Mouse (Mus musculus) heart, embryonic 16.5 days (tissue): ENCODE data around the gene Cdc42. TPM values are rescaled to one million over a fixed set of nuclear protein-coding genes. Genes with fewer than 3 reads are reported as not detected.

Experiments used
- ATAC-seq: fragments of 200-750 bp; cut with Nextera tagmentation; replicated peaks from 2 replicates; pipeline ENCODE4 v1.8.0; 2017; ENCODE audit warnings: moderate number of reproducible peaks; ENCODE audit not compliant: insufficient read depth, low FRiP score; ENCODE audit errors: extremely low read depth
- H3K27ac ChIP-seq: fragments of 300-500 bp; sonication (generic); 2 replicates; pipeline ENCODE4 v1.5.1; 2014; ENCODE audit warnings: mild to moderate bottlenecking, low read length, control low read depth, moderate library complexity
- H3K27me3 ChIP-seq: fragments of 300-500 bp; sonication (generic); 2 replicates; pipeline ENCODE4 v1.6.1; 2014; ENCODE audit warnings: low read length, mixed read lengths; ENCODE audit not compliant: control insufficient read depth, insufficient read depth
- H3K36me3 ChIP-seq: fragments of 300-500 bp; sonication (generic); 2 replicates; pipeline ENCODE4 v1.6.1; 2014; ENCODE audit not compliant: control insufficient read depth, insufficient read depth
- H3K4me1 ChIP-seq: fragments of 300-500 bp; sonication (generic); 2 replicates; pipeline ENCODE4 v1.6.1; 2014; ENCODE audit warnings: low read length, mixed read lengths; ENCODE audit not compliant: control insufficient read depth, insufficient read depth
- H3K4me2 ChIP-seq: fragments of 300-500 bp; sonication (generic); 2 replicates; pipeline ENCODE4 v1.6.1; 2014; ENCODE audit warnings: low read depth, mild to moderate bottlenecking, control low read depth, low read length
- H3K4me3 ChIP-seq: fragments of 300-500 bp; sonication (generic); 2 replicates; pipeline ENCODE4 v1.5.1; 2014; ENCODE audit warnings: mild to moderate bottlenecking, control low read depth, low read length
- H3K9ac ChIP-seq: fragments of 300-500 bp; sonication (generic); 2 replicates; pipeline ENCODE4 v1.6.1; 2014; ENCODE audit warnings: low read length, control low read depth
- H3K9me3 ChIP-seq: fragments of 300-500 bp; sonication (generic); replicated peaks from 2 replicates; pipeline ENCODE4 v1.6.1; 2016; ENCODE audit warnings: low read length; ENCODE audit not compliant: control insufficient read depth
- WGBS: fragments of 180-500 bp; shearing (Covaris S2); extraction: QIAGEN DNeasy Blood & Tissue Kit; methylation state at CpG from one replicate; pipeline ENCODE4 v1.1.7; 2014; 5-methylcytosine and 5-hydroxymethylcytosine counted together
- polyA plus RNA-seq: library from polyadenylated mRNA; unstranded; fragments of >200 nt; fragmentation: Nextera tagmentation; extraction: Ambion mirVana; gene quantifications from 2 replicates; pipeline ENCODE4 v1.2.1, GENCODE M21; 2015

Gene Cdc42
- polyA plus RNA-seq, 1 experiment from 2014 or later = 514 TPM

DNA sequence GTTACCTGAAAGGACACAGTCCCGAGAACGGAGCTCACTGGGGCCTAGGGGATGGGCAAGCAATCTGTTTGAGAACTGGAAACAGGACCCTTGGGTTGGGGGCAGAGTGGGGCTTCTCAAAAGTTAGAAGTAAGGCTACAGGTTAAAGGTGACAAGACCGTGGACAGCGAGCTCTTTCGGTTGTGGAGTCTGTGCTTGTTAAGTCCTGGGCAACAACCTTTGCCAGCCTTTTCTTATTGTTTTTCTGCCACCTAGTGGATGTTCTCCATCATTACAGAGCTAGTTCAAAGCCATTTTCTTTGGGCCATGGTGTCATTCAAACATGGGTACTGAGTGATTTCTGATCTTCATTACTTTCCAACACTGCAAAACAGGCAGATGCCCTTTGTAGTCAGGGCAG is 49.1 kb downstream of the Cdc42 start:
- Histone ChIP-seq H3K4me1 (no peaks in the 10 kb centered on the region), H3K27ac (no peak overlapping the region), H3K9ac (no peak overlapping the region), H3K4me2 (no peak overlapping the region), H3K4me3 (no peak overlapping the region), H3K9me3 (no peaks in the 10 kb centered on the region), H3K27me3 (no peaks in the 10 kb centered on the region), H3K36me3 (no peaks in the 10 kb centered on the region)
- ATAC-seq = no peak
- 48% methylated on average over 5 of the region's 5 CpGs for WGBS

DNA sequence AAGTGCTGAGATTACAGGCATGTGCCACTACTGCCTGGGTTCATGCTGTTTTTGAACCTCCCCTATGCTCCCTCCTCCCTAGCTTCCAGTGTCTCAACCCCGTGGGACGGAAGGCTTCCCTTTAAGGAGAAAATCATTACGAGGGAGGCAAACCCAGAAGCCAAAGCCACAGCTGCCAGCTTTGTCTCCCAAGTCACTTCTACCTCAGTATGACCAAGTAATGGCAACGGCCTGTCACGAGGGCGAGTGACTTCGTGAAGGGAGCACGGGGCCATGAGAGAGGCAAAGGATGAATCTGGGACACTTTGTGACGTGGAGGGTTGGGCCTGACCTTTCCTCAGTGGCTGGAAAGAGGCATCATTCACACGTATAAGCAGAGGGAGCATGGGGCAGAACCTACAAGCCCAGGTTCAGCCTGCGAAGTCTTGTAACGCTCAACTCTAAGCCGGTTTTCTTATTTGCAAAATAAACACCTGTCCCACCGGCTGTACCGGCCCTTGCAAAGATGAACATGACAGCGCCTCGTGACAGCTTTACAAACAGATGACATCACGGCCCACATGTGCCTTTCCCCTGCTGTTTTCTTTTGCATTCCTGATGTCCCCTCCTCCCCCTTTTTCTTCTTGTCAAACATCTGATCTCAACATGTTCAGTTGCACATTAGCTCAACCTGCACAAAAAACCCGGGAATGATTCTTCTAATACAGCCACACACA is 50.4 kb downstream of the Cdc42 start:
- Histone ChIP-seq H3K4me3 (no peak overlapping the region), H3K9me3 (no peaks in the 10 kb centered on the region), H3K4me1 (no peaks in the 10 kb centered on the region), H3K9ac (no peak overlapping the region), H3K36me3 (no peaks in the 10 kb centered on the region), H3K27ac (no peak overlapping the region), H3K4me2 (no peak overlapping the region), H3K27me3 (no peaks in the 10 kb centered on the region)
- 76% methylated on average over 19 of the region's 19 CpGs for WGBS
- ATAC-seq = no peak

DNA sequence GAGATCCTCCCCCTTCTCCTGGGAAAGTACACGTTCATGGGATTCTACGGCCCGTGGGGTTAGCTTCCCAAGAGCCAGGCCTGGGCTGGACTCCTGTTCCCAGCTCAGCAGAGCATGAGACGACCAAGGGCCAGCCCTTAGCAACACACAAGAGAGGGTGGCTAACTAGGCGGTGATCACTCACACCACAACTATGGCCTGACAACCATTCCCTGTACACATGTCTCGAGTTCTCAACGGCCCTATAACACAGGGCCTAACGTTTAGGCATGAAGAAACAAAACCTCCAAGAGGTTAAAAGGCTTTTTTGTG is 51.0 kb downstream of the Cdc42 start:
- no peak for ATAC-seq
- Histone ChIP-seq H3K4me1 (no peaks in the 10 kb centered on the region), H3K36me3 (no peaks in the 10 kb centered on the region), H3K27ac (no peak overlapping the region), H3K9me3 (no peaks in the 10 kb centered on the region), H3K27me3 (no peaks in the 10 kb centered on the region), H3K4me3 (no peak overlapping the region), H3K4me2 (no peak overlapping the region), H3K9ac (no peak overlapping the region)
- WGBS = 65% methylated on average over 8 of the region's 8 CpGs

DNA sequence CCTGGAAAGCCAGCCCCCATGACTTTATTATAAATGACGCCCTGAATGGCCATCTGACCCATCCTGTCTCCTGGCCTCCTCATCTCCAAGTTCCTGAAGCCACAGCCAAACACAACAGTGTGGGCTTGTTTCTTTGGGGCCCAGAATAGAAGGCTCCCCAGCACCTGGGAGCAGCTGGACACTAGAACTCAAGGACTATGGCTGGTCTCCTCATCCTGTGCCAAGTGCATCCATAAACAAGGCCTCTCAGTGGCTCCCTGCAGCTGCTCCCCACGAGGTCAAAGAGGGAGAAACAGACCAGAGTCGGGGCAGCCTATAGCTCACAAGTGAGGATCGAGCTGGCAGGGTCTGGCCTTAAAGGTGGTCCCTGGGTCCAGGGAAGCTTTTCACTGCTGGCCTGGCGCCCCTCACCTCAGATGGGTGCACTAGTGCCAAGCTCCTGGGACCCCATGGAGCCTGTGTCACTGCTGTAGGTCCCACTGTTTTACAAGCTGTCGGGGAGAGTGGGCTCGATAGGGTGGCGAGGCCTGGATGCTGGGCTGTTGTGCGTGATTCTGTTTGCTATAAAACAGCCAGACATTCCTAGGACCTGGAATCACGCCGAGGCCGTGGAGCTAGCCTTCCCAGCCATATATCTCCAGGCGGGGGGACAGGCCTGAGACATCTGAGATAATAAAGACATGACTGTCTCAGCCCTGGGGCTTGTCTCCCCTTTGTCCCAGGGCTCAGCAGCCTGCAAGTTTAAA is 51.5 kb downstream of the Cdc42 start:
- no peak overlapping the region; the same call in 1 of the 2 replicates for H3K27ac ChIP-seq

DNA sequence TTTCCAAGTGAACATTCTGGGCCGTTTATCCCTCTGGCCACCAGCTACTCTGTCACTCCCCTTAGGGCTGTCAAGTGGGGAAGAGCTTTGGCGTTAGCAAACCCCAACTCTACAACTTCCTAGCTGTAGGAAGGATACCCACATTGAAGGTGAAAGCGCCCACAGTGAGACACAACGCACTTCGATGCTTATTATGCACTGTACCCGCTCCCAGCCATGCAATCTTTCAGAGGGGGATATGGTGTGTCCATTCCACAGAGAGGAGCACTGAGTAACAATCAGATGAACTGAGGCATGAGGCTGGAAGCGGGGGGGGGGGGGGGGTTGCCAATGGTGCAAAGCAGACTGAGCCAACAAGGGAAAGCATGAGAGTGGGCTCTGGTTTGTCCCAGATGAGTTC is 52.5 kb downstream of the Cdc42 start:
- no peaks in the 10 kb centered on the region for H3K27me3 ChIP-seq
- H3K4me2 ChIP-seq = no peak overlapping the region
- H3K36me3 ChIP-seq = no peaks in the 10 kb centered on the region
- no peak for ATAC-seq
- H3K4me1 ChIP-seq = no peaks in the 10 kb centered on the region
- no peak overlapping the region for H3K27ac ChIP-seq
- no peaks in the 10 kb centered on the region for H3K9me3 ChIP-seq
- no peak overlapping the region for H3K9ac ChIP-seq
- 90% methylated on average over 7 of the region's 7 CpGs for WGBS
- no peak overlapping the region for H3K4me3 ChIP-seq

More for the DNA sequence above, 51.5 kb downstream of the Cdc42 start:
- H3K4me3 ChIP-seq = no peak overlapping the region
- H3K9ac ChIP-seq = peak overlapping the region; percentile 22; the same call in 1 of the 2 replicates
- H3K4me2 ChIP-seq = no peak overlapping the region
- 65% methylated on average over 13 of the region's 13 CpGs for WGBS
- no peak for ATAC-seq
- no peaks in the 10 kb centered on the region for H3K4me1 ChIP-seq
- no peaks in the 10 kb centered on the region for H3K9me3 ChIP-seq
- H3K27me3 ChIP-seq = no peaks in the 10 kb centered on the region
- H3K36me3 ChIP-seq = no peaks in the 10 kb centered on the region

DNA sequence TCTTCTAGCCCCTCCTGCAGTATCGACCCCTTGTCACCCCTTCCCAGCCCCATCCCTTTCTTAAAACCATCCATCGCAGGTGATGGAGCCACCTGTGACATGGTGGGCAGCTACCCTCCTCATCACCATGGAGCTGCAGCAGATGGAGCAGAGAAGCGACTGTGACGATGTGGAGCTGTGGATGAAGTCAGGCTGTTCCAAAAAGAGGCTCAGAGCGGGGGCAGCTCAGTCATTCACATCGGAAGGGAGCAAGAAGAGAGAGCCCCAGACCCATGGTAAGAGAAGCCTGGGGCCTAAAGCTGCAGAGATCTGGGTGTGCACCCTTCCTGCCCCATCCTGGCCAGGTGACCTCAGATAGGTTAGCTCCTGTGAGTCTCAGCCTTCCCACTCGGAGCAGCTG is 53.4 kb downstream of the Cdc42 start:
- Histone ChIP-seq H3K36me3 (no peaks in the 10 kb centered on the region), H3K9me3 (no peaks in the 10 kb centered on the region), H3K27ac (no peak overlapping the region), H3K9ac (no peak overlapping the region), H3K4me2 (no peak overlapping the region), H3K4me3 (no peak overlapping the region), H3K27me3 (no peaks in the 10 kb centered on the region), H3K4me1 (no peaks in the 10 kb centered on the region)
- no peak for ATAC-seq
- WGBS = 82% methylated on average over 7 of the region's 7 CpGs

DNA sequence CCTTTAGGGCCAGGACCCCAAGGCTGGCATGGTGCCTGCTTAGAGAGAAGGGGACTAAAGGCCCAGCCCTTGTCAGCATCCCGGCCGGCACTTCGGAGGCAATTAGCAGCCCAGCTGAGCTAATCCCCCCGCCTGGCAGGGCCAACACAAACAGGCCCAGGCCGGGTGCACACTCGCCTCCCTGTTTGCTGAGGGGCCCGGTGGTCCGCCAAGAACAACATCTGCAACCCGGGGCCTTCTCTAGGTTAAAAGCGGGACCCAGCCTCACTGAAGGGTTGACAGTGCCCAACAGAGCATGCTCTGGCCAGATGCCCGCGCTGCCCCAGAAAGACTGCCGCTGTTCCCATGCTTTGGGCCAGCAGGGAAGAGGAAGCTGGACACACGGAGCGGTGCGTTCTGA is 55.9 kb downstream of the Cdc42 start:
- 59% methylated on average over 16 of the region's 16 CpGs for WGBS
- Histone ChIP-seq H3K4me2 (no peak overlapping the region), H3K9me3 (no peaks in the 10 kb centered on the region), H3K36me3 (no peaks in the 10 kb centered on the region), H3K27ac (no peak overlapping the region), H3K4me3 (no peak overlapping the region), H3K9ac (no peak overlapping the region), H3K27me3 (no peaks in the 10 kb centered on the region), H3K4me1 (no peaks in the 10 kb centered on the region)
- no peak for ATAC-seq

DNA sequence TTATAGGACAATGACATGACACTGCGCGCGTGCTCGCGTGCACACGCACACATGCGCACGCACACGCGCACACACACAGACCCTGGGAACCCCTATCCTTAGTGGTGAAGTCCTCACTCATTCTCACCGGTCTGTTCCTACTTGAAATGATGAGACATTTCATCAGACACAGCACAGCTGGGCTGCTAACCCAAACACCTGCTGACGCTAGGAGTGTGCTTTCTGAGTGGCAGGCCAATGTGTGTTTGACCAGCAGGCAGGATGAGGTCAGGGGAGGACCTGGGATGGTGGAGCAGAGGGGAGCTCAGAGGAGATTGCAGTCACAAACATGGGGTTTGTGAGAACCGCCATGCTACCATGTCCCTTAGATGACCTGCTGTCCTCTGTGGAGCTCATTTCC is 57.3 kb downstream of the Cdc42 start:
- Histone ChIP-seq H3K4me3 (no peak overlapping the region), H3K9ac (no peak overlapping the region), H3K36me3 (no peaks in the 10 kb centered on the region), H3K4me1 (no peaks in the 10 kb centered on the region), H3K9me3 (no peaks in the 10 kb centered on the region), H3K4me2 (no peak overlapping the region), H3K27me3 (no peaks in the 10 kb centered on the region), H3K27ac (no peak overlapping the region)
- no peak for ATAC-seq
- WGBS = 90% methylated on average over 13 of the region's 13 CpGs

DNA sequence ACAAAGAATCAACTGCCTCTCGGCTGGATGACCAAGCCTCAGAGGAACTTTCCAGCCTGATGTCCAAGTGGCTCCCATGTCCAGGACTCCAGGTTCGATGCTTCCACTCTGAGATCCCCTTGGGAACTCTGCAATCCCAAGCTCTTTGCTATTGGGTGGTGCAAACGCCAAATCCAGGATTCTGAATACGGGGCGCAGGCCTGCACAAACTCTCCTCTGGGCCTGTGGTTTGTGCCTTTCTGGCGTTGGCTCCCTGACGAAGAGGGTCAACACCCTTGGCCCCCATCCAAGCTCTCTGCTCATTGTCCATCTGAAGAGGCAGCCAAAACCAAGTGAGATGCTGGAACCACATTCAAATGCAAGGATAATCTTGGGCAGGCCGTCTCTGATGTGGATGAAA is 59.1 kb downstream of the Cdc42 start:
- no peaks in the 10 kb centered on the region for H3K9me3 ChIP-seq
- no peak overlapping the region for H3K4me3 ChIP-seq
- H3K36me3 ChIP-seq = no peaks in the 10 kb centered on the region
- H3K9ac ChIP-seq = no peak overlapping the region
- ATAC-seq = no peak
- H3K27me3 ChIP-seq = no peaks in the 10 kb centered on the region
- no peaks in the 10 kb centered on the region for H3K4me1 ChIP-seq
- whole genome bisulfite sequencing = 66% methylated on average over 8 of the region's 8 CpGs
- H3K4me2 ChIP-seq = no peak overlapping the region
- no peak overlapping the region for H3K27ac ChIP-seq
